Mouse (Mus musculus) kidney, adult 2 months (tissue): ENCODE results near the gene Tmem167b. TPM values are rescaled to one million over a fixed set of nuclear protein-coding genes. Genes with fewer than 3 reads are reported as not detected.

Experiments used
- DNase-seq: peaks from one replicate; pipeline ENCODE4 v3.0.0; 2021
- H3K27ac ChIP-seq: fragments of 200-500 bp; 2 replicates; pipeline ENCODE4 v1.5.1; 2012; ENCODE audit warnings: low read depth, low read length, control low read depth, inconsistent platforms; ENCODE audit not compliant: insufficient read depth
- H3K27me3 ChIP-seq: fragments of 200-500 bp; replicated peaks from 2 replicates; pipeline ENCODE4 v1.6.1; 2012; ENCODE audit warnings: mild to moderate bottlenecking, moderate library complexity, low read length, inconsistent platforms; ENCODE audit not compliant: control insufficient read depth, insufficient read depth
- H3K36me3 ChIP-seq: fragments of 200-500 bp; 2 replicates; pipeline ENCODE4 v1.6.1; 2012; ENCODE audit warnings: mild to moderate bottlenecking, moderate library complexity, low read length, inconsistent platforms; ENCODE audit not compliant: control insufficient read depth, insufficient read depth
- H3K4me1 ChIP-seq: fragments of 200-500 bp; 2 replicates; pipeline ENCODE4 v1.6.1; 2011; ENCODE audit warnings: low read length; ENCODE audit not compliant: control insufficient read depth, insufficient read depth
- H3K4me3 ChIP-seq: fragments of 200-500 bp; 2 replicates; pipeline ENCODE4 v1.5.1; 2011; ENCODE audit warnings: mild to moderate bottlenecking, low read depth, low read length, control low read depth; ENCODE audit not compliant: insufficient read depth
- CTCF ChIP-seq: fragments of 200-500 bp; conservative IDR thresholded peaks from 2 replicates; pipeline ENCODE4 v1.5.1; 2011; ENCODE audit warnings: low read depth, mild to moderate bottlenecking, control low read depth, low read length, moderate library complexity, mixed read lengths; ENCODE audit not compliant: insufficient read depth, insufficient read length
- POLR2A ChIP-seq: fragments of 200-500 bp; IDR thresholded peaks from one replicate; pipeline ENCODE4 v1.6.1; 2011; ENCODE audit warnings: low read depth, low read length, control low read depth
- WGBS: fragments of 180-500 bp; shearing (Covaris S2); methylation state at CpG from one replicate; pipeline ENCODE4 v1.1.7; 2018; 5-methylcytosine and 5-hydroxymethylcytosine counted together
- polyA plus RNA-seq: library from polyadenylated mRNA; depleted of rRNA; stranded (reverse); fragments of >200 nt; gene quantifications from 2 replicates; pipeline ENCODE4 v1.2.3, GENCODE M21; 2012

Tmem167b gene
- polyA plus RNA-seq, 1 experiment, result 7.5 TPM

- Histone ChIP-seq H3K4me1 (peaks cover 2% of the 10 kb centered on the region; the same call in 1 of the 2 replicates), H3K27me3 (no peaks in the 10 kb centered on the region), H3K4me3 (peak overlapping the region; percentile 54), H3K36me3 (no peaks in the 10 kb centered on the region; the same call in 1 of the 2 replicates), H3K27ac (peak overlapping the region; percentile 88)
- DNase-seq, result peak; percentile 91
- TF ChIP-seq CTCF (peak; percentile 80), POLR2A (no peak)
- WGBS, result 2% methylated on average over 4 of the region's 4 CpGs
Observed at GRCm38 (mm10) chr3:108563309-108563708, 1.0 kb upstream of the Tmem167b start.

DNA sequence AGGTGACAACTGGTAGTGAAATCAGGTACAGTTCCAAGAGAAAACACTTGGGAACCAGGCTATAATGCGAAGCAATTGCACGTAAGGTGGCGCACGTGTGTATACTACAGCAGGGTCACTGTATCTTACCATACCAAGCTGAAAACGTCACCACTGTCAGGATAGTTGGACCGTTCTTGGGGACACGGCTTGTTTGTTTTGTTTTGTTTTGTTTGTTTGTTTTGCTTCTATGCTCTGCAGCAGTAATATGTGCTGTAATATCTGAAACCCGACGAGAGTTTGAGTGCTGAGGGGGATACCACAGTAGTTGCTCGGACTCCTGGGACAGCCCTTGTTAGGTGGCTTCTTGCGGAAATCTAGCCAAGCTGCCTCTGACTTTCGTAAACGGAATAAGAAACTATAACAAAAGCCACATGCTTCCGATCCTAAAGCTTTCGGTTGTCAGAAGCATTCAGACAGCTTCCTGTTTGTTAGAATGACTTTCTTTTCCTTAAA, 558 bp upstream of the Tmem167b start:
- H3K27ac ChIP-seq, result peak overlapping the region; percentile 88
- no peaks in the 10 kb centered on the region; the same call in 1 of the 2 replicates for H3K36me3 ChIP-seq
- TF ChIP-seq POLR2A, result no peak
- TF ChIP-seq CTCF, result no peak
- WGBS, result 4% methylated on average over 15 of the region's 15 CpGs
- DNase-seq, result no peak
- H3K4me1 ChIP-seq, result peaks cover 2% of the 10 kb centered on the region; the same call in 1 of the 2 replicates
- no peaks in the 10 kb centered on the region for H3K27me3 ChIP-seq
- peak overlapping the region; percentile 54 for H3K4me3 ChIP-seq

DNA sequence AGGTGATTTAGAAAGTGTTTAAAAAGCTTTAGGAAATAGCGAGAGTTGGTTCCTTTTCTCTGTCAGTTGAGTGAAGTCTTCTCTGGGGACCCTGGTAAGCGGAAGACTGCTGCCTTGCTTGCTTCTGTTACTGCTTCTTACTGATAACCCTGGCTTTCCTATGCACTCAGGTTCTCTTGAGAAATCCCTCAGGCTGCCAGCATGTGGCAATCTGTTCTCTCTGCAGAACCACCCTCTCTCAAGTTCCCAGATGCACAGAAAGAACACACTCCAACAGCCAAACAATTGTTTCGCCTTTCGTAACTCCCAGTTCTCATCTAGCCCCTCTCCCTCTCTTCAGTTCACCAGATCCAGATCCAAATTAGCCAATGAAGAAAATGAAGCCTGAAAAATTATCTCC, 4.4 kb downstream of the Tmem167b start:
- no peaks in the 10 kb centered on the region; the same call in 1 of the 2 replicates for H3K36me3 ChIP-seq
- no peaks in the 10 kb centered on the region for H3K27me3 ChIP-seq
- H3K4me3 ChIP-seq, result no peak overlapping the region
- H3K27ac ChIP-seq, result no peak overlapping the region
- no peak for TF ChIP-seq POLR2A
- TF ChIP-seq CTCF, result no peak
- WGBS, result 95% methylated on average over 4 of the region's 4 CpGs
- H3K4me1 ChIP-seq, result no peaks in the 10 kb centered on the region; the same call in 1 of the 2 replicates
- DNase-seq, result no peak

DNA sequence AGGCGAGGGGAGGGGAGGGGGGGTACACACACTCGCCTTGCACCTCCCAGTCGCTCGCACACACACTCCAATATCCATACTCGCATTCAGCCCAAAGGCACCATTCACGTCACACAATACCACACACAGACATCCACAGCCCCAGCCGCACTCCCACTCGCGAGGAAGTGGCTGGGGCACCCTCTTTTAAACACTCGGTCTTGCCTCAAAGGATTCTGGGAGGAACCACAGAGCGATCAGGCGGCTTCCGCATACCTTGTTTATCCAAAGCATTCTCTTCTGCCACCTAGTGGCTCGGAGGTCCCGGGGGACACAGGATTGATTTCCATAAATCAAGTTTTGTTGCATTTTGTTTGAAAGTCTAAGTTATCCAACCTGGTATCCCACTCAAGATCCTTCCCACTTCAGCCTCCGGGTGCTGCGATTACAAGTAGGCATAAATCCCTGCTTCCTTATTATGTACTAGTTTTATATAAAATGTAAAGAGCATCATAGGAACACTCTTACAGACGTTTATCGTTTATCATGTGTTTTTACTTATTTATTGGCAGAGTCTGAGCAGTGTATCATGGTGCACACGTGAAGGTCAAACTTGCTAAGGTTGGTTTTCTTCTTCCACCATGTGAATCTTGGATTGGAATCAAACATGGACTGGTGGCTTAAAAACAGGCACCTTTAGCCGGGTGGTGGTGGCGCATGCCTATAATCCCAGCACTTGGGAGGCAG, 7.5 kb downstream of the Tmem167b start:
- Histone ChIP-seq H3K27ac (peak overlapping the region; percentile 27; the same call in 1 of the 2 replicates), H3K4me1 (no peaks in the 10 kb centered on the region), H3K27me3 (no peaks in the 10 kb centered on the region), H3K36me3 (no peaks in the 10 kb centered on the region; the same call in 1 of the 2 replicates), H3K4me3 (peak overlapping the region; percentile 76)
- TF ChIP-seq CTCF (peak; percentile 84), POLR2A (peak; percentile 100)
- DNase-seq, result peak; percentile 96
- WGBS, result 16% methylated on average over 22 of the region's 22 CpGs

- Histone ChIP-seq H3K4me1 (no peaks in the 10 kb centered on the region), H3K27ac (peak overlapping the region; percentile 27; the same call in 1 of the 2 replicates), H3K36me3 (no peaks in the 10 kb centered on the region; the same call in 1 of the 2 replicates), H3K27me3 (no peaks in the 10 kb centered on the region), H3K4me3 (peak overlapping the region; percentile 76)
- WGBS, result 1% methylated on average over 42 of the region's 42 CpGs
- TF ChIP-seq POLR2A (no peak), CTCF (no peak)
- no peak for DNase-seq
Observed at GRCm38 (mm10) chr3:108554111-108554561, 8.1 kb downstream of the Tmem167b start.

- TF ChIP-seq CTCF, result no peak
- TF ChIP-seq POLR2A, result no peak
- WGBS, result 79% methylated on average over 11 of the region's 11 CpGs
- Histone ChIP-seq H3K27me3 (no peaks in the 10 kb centered on the region), H3K4me1 (no peaks in the 10 kb centered on the region), H3K4me3 (no peak overlapping the region), H3K36me3 (no peaks in the 10 kb centered on the region), H3K27ac (no peak overlapping the region)
- DNase-seq, result no peak
Observed at GRCm38 (mm10) chr3:108542299-108542698, 20.0 kb downstream of the Tmem167b start.

DNA sequence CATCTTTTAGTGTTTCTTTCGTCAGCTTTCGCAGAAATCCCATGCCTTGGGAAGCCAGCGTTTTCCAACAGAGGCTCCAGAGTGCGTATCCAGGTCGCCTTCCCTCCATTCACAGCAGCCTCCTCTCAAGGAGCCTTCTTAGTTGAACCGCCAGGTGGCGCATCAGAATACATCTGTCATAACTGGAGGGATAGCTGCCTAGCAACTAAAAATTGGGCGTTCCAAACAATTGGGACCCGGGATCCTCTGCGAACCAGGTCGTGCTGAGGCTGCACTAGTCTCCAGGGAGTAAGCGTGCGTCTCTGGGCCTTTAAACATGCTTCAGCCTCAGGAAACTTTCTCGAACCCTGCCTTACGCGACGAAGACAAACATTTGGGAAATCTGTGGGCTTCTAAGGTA, 25.0 kb downstream of the Tmem167b start:
- no peaks in the 10 kb centered on the region for H3K4me1 ChIP-seq
- peak; percentile 91 for DNase-seq
- 5% methylated on average over 17 of the region's 17 CpGs for WGBS
- no peak overlapping the region for H3K4me3 ChIP-seq
- H3K27ac ChIP-seq, result no peak overlapping the region
- TF ChIP-seq POLR2A (no peak), CTCF (peak; percentile 81)
- no peaks in the 10 kb centered on the region for H3K27me3 ChIP-seq
- no peaks in the 10 kb centered on the region for H3K36me3 ChIP-seq
